Mouse (Mus musculus) adrenal gland, adult (tissue): ENCODE measurements around the gene Usb1.
"Not testable (repeated sequence)": the region's sequence is repeated elsewhere in the genome, so short reads cannot be mapped to it uniquely, and the experiment has no call there.

ENCODE experiments used
- DNase-seq, 2 experiments: peaks; one replicate each; pipeline ENCODE4 v3.0.0; 2022 to 2023; ENCODE audit warnings: low spot score in 1 of 2; ENCODE audit not compliant: inconsistent age in 2 of 2

Usb1 gene

GRCm38 (mm10) chr8:95369581-95370326 is 37.7 kb downstream of the Usb1 start:
- DNase-seq = no peak

GRCm38 (mm10) chr8:95373389-95374002 is 41.4 kb downstream of the Usb1 start:
- no peak for DNase-seq

GRCm38 (mm10) chr8:95374429-95374828 is 42.3 kb downstream of the Usb1 start:
- no peak for DNase-seq

DNA sequence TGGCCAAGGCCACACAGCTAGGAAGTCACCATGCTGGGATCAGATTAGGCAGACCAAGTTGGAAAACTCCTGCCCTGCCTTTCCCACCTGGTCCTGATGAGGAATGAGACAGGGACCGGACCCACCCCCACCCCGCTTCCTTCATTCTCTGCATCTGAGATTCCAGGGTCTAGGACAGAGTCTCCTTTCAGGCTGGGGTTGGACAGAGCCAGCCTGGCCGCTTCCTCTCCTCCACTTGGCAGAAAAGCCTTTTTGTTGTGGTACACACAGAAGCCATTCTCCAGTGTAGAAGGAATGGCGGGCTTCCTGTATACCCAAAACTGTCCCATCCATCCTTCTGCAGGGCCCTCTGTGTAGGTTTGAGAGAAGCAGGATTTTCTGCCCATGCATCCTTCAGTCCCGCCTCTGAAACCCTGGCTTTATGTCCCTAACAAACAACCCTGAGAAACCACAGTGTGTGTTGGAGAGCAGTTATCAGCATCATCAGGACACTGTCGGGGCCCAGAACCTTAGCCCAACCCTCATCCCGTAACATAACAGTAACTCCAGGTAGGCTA is 43.4 kb downstream of the Usb1 start:
- DNase-seq = no peak

- no peak for DNase-seq
Observed at GRCm38 (mm10) chr8:95376309-95376999, 44.4 kb downstream of the Usb1 start.

DNA sequence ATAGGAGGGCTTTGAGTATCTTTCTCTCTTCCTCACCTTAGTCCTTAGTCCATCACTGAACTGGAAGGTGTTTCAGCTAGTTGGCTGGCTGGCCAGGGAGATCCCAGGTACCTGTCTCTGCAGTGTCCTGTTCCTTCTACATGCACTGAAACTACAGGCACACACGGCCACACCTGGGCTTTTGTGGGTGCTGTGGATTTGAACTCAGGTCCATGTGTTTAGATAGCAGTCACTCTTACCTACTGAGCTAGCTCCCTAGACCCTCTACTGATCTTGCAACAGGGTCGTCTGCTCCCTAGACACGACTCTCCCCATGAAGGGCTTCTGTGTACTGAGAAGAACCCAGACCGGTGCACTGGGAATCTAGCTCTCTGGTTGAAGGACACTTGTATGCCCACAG is 45.0 kb downstream of the Usb1 start:
- no peak for DNase-seq

- DNase-seq = peak in 1 of 2 experiments; percentile 43
Observed at GRCm38 (mm10) chr8:95377863-95378291, 45.8 kb downstream of the Usb1 start.

DNA sequence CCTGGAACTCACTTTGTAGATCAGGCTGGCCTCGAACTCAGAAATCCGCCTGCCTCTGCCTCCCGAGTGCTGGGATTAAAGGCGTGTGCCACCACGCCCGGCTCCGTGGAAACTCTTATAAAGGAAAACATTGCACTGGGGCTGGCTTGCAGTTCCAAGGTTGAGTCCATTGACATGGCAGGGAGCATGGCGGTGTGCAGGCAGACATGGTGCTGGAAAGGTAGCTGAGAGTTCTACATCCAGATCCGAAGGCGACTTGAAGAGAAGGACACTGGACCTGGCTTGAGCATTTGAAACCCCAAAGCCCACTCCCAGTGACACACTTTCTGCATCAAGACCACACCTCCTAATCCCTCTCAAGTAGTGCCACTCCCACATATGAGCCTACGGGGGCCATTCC is 46.8 kb downstream of the Usb1 start:
- not testable (repeated sequence) for DNase-seq

DNA sequence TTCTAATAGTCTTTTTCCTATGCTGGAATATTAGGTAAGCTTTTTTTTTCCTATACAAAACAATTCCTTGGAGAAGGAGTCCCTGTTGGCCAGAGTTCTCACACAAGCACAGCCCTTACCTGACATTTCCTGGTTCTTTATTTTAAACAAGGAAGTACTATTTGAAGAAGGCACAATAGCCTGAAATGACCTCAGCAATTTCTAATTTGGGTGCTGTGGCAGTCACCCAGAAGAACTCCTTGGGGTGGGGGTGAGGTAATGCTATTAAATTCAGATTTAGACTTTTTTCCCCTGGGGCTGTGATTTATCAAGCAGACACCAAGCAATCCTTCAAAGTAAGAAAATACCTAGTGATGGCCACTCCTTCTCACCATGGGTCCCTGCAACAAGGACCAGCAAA is 48.9 kb downstream of the Usb1 start:
- no peak for DNase-seq

- DNase-seq = no peak
Observed at GRCm38 (mm10) chr8:95381595-95381994, 49.5 kb downstream of the Usb1 start.

DNA sequence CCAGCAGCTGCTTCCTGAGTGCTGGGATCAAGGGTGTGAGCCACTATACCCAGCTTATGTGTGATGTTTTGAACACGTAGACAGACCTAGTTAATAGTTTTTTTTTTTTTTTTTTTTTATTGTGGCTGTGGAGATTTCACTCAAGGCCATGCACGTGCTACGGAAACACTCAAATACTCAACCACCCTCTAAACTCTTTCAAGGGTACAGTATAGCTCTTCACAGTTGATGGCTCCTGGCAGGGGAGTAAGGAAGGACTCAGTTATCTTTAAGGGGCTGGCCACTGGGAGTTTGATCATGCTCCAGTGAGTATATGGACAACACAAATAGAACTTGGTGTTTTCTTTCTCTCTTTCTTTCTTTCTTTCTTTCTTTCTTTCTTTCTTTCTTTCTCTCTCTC is 52.4 kb downstream of the Usb1 start:
- DNase-seq = no peak

DNA sequence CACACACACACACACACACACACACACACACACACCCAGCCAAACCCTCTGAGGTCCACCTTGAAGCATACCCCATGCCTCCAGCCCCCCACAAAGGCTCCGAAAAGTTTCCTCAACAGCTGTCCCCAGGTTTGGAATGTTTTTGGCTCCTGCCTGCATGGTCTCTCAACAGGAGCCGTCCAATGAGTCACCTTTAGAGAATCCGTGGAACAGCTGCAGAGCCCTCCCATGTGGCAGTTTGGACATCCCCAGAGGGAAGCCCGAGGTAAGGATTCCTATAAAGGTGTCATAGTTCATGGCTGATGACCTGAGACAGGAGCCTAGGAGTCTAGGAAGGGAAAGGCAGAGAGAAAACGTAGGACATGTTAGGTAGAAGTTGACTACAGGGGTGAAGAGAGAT is 54.0 kb downstream of the Usb1 start:
- no peak for DNase-seq

DNA sequence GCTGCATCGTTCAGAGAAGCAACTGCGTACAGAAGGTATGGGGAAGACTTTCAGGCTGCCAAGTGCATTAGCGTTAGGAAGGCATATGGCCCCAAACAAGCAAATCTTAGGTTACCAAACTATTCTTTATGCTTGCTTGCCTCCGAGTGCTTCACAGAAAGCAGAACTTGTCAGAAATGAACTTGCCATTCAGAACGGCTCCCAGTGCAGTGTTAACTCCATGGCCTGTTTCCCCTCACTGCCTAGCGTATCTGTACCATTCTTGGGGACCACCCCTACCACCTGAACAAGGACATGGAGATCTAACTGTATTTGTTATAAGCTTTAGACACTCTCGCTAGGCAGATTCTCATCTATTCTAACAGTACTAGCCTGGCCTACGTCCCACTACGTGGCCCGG is 55.1 kb downstream of the Usb1 start:
- no peak for DNase-seq

GRCm38 (mm10) chr8:95387936-95388335 is 55.9 kb downstream of the Usb1 start:
- no peak for DNase-seq

- no peak for DNase-seq
Observed at GRCm38 (mm10) chr8:95390312-95390711, 58.2 kb downstream of the Usb1 start.

DNA sequence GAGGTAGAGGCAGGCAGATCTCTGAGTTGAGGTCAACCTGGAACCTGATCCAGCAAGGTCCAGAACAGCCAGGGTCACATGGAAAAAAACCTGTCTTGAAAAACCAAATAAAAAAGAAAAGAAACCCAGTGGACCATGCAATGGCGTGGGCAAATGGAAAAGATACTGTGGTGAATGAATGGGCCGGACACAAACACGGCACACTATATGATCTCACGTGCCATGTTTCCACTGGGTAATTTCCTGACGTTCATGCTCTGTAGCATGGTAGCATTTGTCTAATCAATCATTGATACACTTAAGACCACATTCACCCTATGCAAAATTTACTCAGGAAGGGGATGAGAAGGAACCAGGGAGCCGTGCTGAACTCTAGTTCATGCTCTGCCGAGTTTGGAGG is 59.0 kb downstream of the Usb1 start:
- no peak for DNase-seq

DNA sequence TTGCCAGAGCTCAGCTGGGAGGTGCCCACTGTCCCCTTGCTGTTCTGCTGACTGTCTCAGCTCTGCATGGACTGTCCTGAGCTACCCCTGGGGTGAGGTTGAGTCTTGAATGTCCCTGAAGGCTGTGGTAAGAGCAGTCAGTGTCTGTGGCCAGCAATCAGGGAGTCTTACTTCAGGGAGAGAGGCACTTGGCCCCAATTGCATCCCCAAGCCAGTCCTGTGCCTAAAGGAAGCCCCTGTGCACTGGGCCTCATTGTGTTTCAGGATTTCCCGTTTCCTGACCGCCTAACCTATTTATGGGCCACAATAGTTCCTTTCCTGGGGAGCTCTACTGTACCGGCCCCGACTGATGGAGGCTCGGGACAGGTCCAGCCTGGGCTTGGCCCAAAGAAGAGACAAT is 60.5 kb downstream of the Usb1 start:
- peak in 1 of 2 experiments; percentile 52 for DNase-seq

GRCm38 (mm10) chr8:95395186-95395918 is 63.3 kb downstream of the Usb1 start:
- no peak for DNase-seq

GRCm38 (mm10) chr8:95396752-95397151 is 64.7 kb downstream of the Usb1 start:
- no peak for DNase-seq
